Mouse (Mus musculus) embryonic fibroblast, embryonic 13.5 days (primary cell): ENCODE results near the gene Kif24.

Source experiments
- CTCF ChIP-seq: IDR thresholded peaks from 2 replicates; pipeline ENCODE4 v1.5.1; 2011; ENCODE audit warnings: mild to moderate bottlenecking, control low read depth, low read length, moderate library complexity, borderline replicate concordance; ENCODE audit not compliant: insufficient read depth
- POLR2A ChIP-seq: IDR thresholded peaks from 2 replicates; pipeline ENCODE4 v1.6.1; 2011; ENCODE audit warnings: low read depth, mild to moderate bottlenecking, control low read depth, low read length, moderate library complexity

DNA sequence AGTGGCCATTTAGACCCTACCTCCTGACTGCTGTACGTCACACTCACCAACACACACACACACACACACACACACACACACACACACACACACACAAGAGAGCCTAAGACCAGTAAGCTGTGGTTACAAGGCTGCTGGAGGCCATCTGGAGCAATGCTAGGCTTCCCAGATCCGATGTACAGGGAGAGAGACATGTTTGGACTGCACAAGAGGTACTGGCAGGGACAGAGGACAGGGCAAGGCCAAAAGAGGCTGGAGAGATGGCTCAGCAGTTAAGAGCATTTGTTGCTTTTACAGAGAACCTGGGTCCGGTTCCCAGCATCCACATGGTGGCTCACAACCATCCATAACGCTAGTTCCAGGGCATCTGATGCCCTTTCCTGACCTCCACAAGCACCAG is 30.4 kb upstream of the Kif24 start:
- TF ChIP-seq POLR2A: no peak
- no peak for TF ChIP-seq CTCF
